Mouse (Mus musculus): Measurements from ENCODE around the gene Rnf212. TPM values are rescaled to one million over a fixed set of nuclear protein-coding genes. Genes with fewer than 3 reads are reported as not detected.
A peak's percentile ranks its signal among the peaks of the same experiment; 100 is the strongest.

Gene Rnf212
- polyA plus RNA-seq, 1 experiment from 2014 or later: not detected

DNA sequence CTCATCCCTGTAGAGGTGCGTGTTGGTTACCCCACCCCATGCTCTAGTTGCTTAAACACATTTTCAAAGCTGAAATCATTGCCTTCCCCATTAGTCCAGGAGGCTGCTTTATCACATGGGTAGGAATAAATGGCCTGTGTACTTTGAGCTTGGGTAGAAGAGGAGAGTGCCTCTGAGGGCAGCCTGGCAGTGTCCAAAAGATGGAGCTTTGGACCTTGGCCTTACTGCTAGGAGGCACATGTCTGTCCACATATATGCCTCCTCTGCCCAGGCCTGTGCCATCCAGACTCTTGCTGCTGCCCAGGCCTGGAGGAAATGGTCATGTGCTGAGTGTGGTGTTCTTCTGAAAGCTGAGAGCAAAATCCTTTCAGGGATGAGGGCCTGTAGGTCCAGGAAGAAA lies 66.4 kb downstream of the Rnf212 start:
- H3K9me3 ChIP-seq (ENCODE audit: low read length): no peaks in the 10 kb centered on the region
- 90% methylated on average over 1 of the region's 1 CpGs for WGBS
- ATAC-seq (no peak), DNase-seq (ENCODE audit: low spot score) (no peak)
- H3K4me3 ChIP-seq (ENCODE audit: low read depth, low read length): no peak overlapping the region
- no peaks in the 10 kb centered on the region for H3K27me3 ChIP-seq (replicated peaks; ENCODE audit: insufficient read depth, low read length)
- no peaks in the 10 kb centered on the region for H3K4me1 ChIP-seq (ENCODE audit: insufficient read depth, low read depth, low read length)
- no peak overlapping the region for H3K9ac ChIP-seq (replicated peaks; ENCODE audit: low read depth)
- no peak overlapping the region for H3K4me2 ChIP-seq (replicated peaks; ENCODE audit: low read depth, low read length)
- peaks cover 13% of the 10 kb centered on the region for H3K36me3 ChIP-seq (ENCODE audit: insufficient read depth, low read length)
- no peak for TF ChIP-seq EP300 (IDR thresholded peaks at IDR 0.05)
- no peak for TF ChIP-seq CTCF (IDR thresholded peaks at IDR 0.05)
- no peak overlapping the region for H3K27ac ChIP-seq (ENCODE audit: low read length)

DNA sequence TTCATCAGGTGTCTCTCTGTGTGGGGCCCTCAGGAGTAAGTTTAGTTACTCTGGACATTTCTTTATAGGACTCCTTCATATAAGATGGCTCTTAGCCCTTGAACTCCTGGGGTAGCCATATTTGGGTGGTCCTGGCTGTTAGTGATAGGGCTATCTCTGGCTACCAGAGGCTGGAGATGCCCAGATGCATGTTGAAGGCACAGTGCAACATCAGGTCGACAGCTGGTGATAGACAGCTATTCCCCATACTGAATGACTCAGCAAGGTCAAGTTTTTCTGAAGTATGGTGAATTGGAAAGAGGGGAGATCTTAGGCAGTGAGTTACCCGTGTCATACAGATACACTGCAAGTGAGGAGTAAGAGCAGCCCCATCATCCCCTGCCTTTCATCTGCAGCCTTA lies 67.0 kb downstream of the Rnf212 start:
- 73% methylated on average over 2 of the region's 2 CpGs for WGBS
- ATAC-seq (no peak), DNase-seq (ENCODE audit: low spot score) (no peak)
- H3K4me2 ChIP-seq (replicated peaks; ENCODE audit: low read depth, low read length): no peak overlapping the region
- no peaks in the 10 kb centered on the region for H3K27me3 ChIP-seq (replicated peaks; ENCODE audit: insufficient read depth, low read length)
- no peaks in the 10 kb centered on the region for H3K9me3 ChIP-seq (ENCODE audit: low read length)
- no peaks in the 10 kb centered on the region for H3K4me1 ChIP-seq (ENCODE audit: insufficient read depth, low read depth, low read length)
- H3K9ac ChIP-seq (replicated peaks; ENCODE audit: low read depth): no peak overlapping the region
- H3K36me3 ChIP-seq (ENCODE audit: insufficient read depth, low read length): peaks cover 13% of the 10 kb centered on the region
- H3K27ac ChIP-seq (ENCODE audit: low read length): no peak overlapping the region
- TF ChIP-seq CTCF (IDR thresholded peaks at IDR 0.05): no peak
- TF ChIP-seq EP300 (IDR thresholded peaks at IDR 0.05): no peak
- H3K4me3 ChIP-seq (ENCODE audit: low read depth, low read length): no peak overlapping the region

DNA sequence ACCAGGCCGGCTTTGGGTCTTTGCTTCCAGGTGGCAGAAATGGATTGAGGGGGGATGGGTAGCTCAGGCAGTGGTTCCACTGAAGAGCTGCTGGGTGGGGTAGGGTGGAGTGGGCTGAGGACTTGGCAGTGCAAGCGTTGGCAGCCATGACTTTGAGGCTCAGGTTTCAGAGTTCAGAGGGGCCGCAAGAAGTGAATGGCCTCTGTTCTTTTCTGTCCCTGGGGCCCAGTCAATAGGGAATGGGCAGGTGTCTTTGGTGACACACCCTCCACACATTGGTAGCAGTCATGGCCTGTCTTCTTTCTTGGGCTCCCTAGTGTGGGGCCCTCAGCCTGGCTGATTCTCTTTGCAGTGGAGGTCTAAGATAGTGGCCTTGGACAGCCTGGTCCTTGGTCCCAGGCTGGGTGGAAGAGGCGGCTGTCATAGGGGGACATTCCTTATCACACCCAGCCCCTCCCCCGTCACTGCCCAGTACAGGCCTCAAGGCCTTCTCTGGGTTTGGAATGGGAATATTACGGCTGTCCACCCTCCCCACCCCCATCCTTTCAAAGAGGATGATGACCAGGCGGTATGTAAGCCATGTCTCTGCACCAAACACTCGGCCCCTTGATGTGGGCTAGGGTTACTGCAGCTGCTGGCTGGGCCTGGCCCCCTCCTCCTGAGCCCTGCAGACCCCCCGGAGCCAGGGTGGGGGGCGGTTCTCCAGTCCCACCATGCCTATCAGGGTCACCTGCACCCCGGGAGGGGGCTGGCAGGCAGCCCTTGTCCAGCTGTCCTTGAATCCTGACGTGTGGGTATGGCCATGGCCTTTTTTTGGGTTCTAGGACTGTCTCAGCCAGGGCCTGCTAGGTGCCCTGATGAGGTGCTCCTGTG lies 70.8 kb downstream of the Rnf212 start:
- TF ChIP-seq CTCF (IDR thresholded peaks at IDR 0.05): no peak
- no peak for TF ChIP-seq EP300 (IDR thresholded peaks at IDR 0.05)

DNA sequence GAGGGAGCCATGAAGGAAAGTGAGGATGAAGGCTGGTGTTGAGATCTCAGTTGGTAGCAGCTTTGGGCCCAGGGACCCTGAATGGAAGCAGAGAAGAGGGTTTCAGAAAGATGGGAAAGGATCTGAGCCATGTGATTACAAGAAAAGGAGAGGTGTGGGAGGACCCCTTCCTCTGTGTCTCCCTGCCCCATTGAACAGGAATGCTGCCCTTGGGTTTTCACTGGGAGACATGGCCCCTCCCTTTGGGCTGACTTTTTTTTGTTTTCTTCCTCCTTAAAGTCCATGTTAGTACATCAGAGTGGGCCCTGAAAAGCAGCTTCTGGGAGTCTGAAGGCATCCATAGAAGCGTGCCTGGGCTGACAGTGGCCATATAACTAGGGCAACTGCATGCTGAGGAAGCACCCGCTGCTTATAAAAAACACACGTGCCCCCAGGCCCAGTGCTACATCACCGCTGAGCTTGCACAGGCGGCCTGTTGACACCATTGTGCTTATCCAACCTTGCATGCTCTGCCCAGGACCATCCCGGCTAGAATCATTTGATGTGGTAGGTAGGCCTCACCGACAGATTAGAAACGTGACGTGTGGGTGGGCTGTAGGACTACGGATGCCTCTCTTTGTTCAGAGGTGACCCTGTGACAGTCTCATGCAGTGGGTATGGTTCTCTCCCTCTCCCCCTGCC lies 73.3 kb downstream of the Rnf212 start:
- Histone ChIP-seq H3K9ac (replicated peaks; ENCODE audit: low read depth) (no peak overlapping the region), H3K9me3 (ENCODE audit: low read length) (no peaks in the 10 kb centered on the region), H3K4me2 (replicated peaks; ENCODE audit: low read depth, low read length) (no peak overlapping the region), H3K4me3 (ENCODE audit: low read depth, low read length) (no peak overlapping the region), H3K36me3 (ENCODE audit: insufficient read depth, low read length) (peaks cover 13% of the 10 kb centered on the region), H3K27me3 (replicated peaks; ENCODE audit: insufficient read depth, low read length) (no peaks in the 10 kb centered on the region), H3K4me1 (ENCODE audit: insufficient read depth, low read depth, low read length) (peaks cover 6% of the 10 kb centered on the region; the same call in 1 of the 2 replicates), H3K27ac (ENCODE audit: low read length) (no peak overlapping the region)
- 80% methylated on average over 10 of the region's 10 CpGs for WGBS
- ATAC-seq (no peak), DNase-seq (ENCODE audit: low spot score) (no peak)
- no peak for TF ChIP-seq EP300 (IDR thresholded peaks at IDR 0.05)
- TF ChIP-seq CTCF (IDR thresholded peaks at IDR 0.05): no peak

More for the DNA sequence above, 70.8 kb downstream of the Rnf212 start:
- Histone ChIP-seq H3K4me2 (replicated peaks; ENCODE audit: low read depth, low read length) (no peak overlapping the region), H3K36me3 (ENCODE audit: insufficient read depth, low read length) (peaks cover 13% of the 10 kb centered on the region), H3K9me3 (ENCODE audit: low read length) (no peaks in the 10 kb centered on the region), H3K9ac (replicated peaks; ENCODE audit: low read depth) (no peak overlapping the region), H3K27ac (ENCODE audit: low read length) (no peak overlapping the region), H3K4me1 (ENCODE audit: insufficient read depth, low read depth, low read length) (peaks cover 6% of the 10 kb centered on the region; the same call in 1 of the 2 replicates), H3K4me3 (ENCODE audit: low read depth, low read length) (no peak overlapping the region), H3K27me3 (replicated peaks; ENCODE audit: insufficient read depth, low read length) (no peaks in the 10 kb centered on the region)
- ATAC-seq (peak; percentile 35; the same call in 1 of the 2 replicates), DNase-seq (ENCODE audit: low spot score) (peak; percentile 23)
- WGBS: 69% methylated on average over 12 of the region's 12 CpGs

DNA sequence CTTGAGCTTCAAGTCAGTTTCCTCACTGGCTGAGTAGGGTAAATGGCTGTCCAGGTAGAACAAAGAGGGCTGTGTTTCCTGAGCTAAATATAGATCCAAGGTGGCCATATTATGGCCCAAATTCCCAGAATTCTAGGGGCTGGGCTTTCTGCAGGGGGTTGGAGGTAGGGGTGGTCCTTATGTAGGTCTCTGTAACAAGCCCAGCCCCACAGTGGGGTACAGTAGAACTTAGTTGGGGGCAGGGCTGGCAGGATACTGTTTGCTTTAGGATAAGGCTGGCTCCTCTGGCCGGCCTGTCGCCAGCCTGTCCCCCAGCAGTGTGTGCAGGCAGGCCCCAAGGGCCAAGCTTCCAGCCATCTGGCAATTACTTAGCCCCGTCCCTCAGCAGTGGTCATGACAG lies 74.4 kb downstream of the Rnf212 start:
- H3K27ac ChIP-seq (ENCODE audit: low read length): no peak overlapping the region
- H3K27me3 ChIP-seq (replicated peaks; ENCODE audit: insufficient read depth, low read length): no peaks in the 10 kb centered on the region
- H3K4me3 ChIP-seq (ENCODE audit: low read depth, low read length): no peak overlapping the region
- H3K36me3 ChIP-seq (ENCODE audit: insufficient read depth, low read length): peaks cover 4% of the 10 kb centered on the region
- no peaks in the 10 kb centered on the region for H3K9me3 ChIP-seq (ENCODE audit: low read length)
- peaks cover 6% of the 10 kb centered on the region; the same call in 1 of the 2 replicates for H3K4me1 ChIP-seq (ENCODE audit: insufficient read depth, low read depth, low read length)
- WGBS: 22% methylated on average over 3 of the region's 3 CpGs
- TF ChIP-seq EP300 (IDR thresholded peaks at IDR 0.05) (no peak), CTCF (IDR thresholded peaks at IDR 0.05) (no peak)
- no peak for DNase-seq (ENCODE audit: low spot score)
- no peak overlapping the region for H3K9ac ChIP-seq (replicated peaks; ENCODE audit: low read depth)
- no peak for ATAC-seq
- H3K4me2 ChIP-seq (replicated peaks; ENCODE audit: low read depth, low read length): no peak overlapping the region

DNA sequence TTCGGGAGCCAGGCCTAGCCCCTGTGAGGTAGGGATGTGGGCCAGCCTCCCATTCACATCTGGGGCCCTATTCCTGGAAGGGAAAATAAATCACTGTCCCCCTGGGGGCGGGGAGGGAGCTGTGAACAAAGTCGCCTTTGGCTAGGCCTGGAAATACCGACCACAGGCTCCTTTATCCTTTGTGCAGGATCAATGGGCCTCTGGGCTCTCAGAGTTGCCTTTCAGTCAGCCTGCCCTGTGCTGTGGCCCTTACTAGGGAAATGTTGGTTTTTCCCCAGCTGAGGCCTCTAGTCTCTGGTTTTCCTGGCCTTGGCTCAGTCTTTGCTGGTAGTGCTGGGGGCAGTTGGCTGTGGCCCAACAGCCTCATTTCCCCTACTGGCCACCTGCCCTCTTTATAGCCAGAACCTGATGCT lies 77.4 kb downstream of the Rnf212 start:
- DNase-seq (ENCODE audit: low spot score) (no peak), ATAC-seq (no peak)
- Histone ChIP-seq H3K27me3 (replicated peaks; ENCODE audit: insufficient read depth, low read length) (no peaks in the 10 kb centered on the region), H3K9me3 (ENCODE audit: low read length) (no peaks in the 10 kb centered on the region), H3K4me1 (ENCODE audit: insufficient read depth, low read depth, low read length) (peaks cover 6% of the 10 kb centered on the region; the same call in 1 of the 2 replicates), H3K4me3 (ENCODE audit: low read depth, low read length) (no peak overlapping the region), H3K36me3 (ENCODE audit: insufficient read depth, low read length) (no peaks in the 10 kb centered on the region), H3K4me2 (replicated peaks; ENCODE audit: low read depth, low read length) (no peak overlapping the region), H3K27ac (ENCODE audit: low read length) (no peak overlapping the region), H3K9ac (replicated peaks; ENCODE audit: low read depth) (no peak overlapping the region)
- TF ChIP-seq EP300 (IDR thresholded peaks at IDR 0.05) (no peak), CTCF (IDR thresholded peaks at IDR 0.05) (no peak)
- 42% methylated on average over 4 of the region's 4 CpGs for WGBS
